Mouse (Mus musculus) small intestine, adult 2 months (tissue): ENCODE measurements around the gene Matk. TPM values are rescaled to one million over a fixed set of nuclear protein-coding genes. Genes with fewer than 3 reads are reported as not detected.

Source experiments
- H3K27ac ChIP-seq: fragments of 200-500 bp; 2 replicates; pipeline ENCODE4 v1.5.1; 2012; ENCODE audit warnings: low read depth, low read length, control low read depth, inconsistent platforms; ENCODE audit not compliant: insufficient read depth
- H3K27me3 ChIP-seq: fragments of 200-500 bp; 2 replicates; pipeline ENCODE4 v1.6.1; 2012; ENCODE audit warnings: mild to moderate bottlenecking, moderate library complexity, low read length, inconsistent platforms; ENCODE audit not compliant: control insufficient read depth, insufficient read depth
- H3K36me3 ChIP-seq: fragments of 200-500 bp; 2 replicates; pipeline ENCODE4 v1.6.1; 2012; ENCODE audit warnings: mild to moderate bottlenecking, low read length, control low read depth, inconsistent platforms; ENCODE audit not compliant: control insufficient read depth, insufficient read depth
- H3K4me1 ChIP-seq: fragments of 200-500 bp; 2 replicates; pipeline ENCODE4 v1.6.1; 2012; ENCODE audit warnings: low read length, inconsistent platforms, mixed read lengths; ENCODE audit not compliant: control insufficient read depth, insufficient read depth, insufficient read length
- H3K4me3 ChIP-seq: fragments of 200-500 bp; 2 replicates; pipeline ENCODE4 v1.5.1; 2012; ENCODE audit warnings: low read depth, mild to moderate bottlenecking, control low read depth, inconsistent platforms, low read length, moderate library complexity
- CTCF ChIP-seq: fragments of 200-500 bp; IDR thresholded peaks from 2 replicates; pipeline ENCODE4 v1.5.1; 2012; ENCODE audit warnings: low read depth, mild to moderate bottlenecking, control low read depth, inconsistent platforms, low read length, moderate library complexity, mixed read lengths; ENCODE audit not compliant: insufficient replicate concordance, insufficient read length; ENCODE audit errors: extremely low read depth
- POLR2A ChIP-seq: fragments of 200-500 bp; IDR thresholded peaks from 2 replicates; pipeline ENCODE4 v1.6.1; 2012; ENCODE audit warnings: low read depth, mild to moderate bottlenecking, control low read depth, inconsistent platforms, low read length, moderate library complexity
- WGBS: fragments of 180-500 bp; shearing (Covaris S2); methylation state at CpG from one replicate; pipeline ENCODE4 v1.1.7; 2018; 5-methylcytosine and 5-hydroxymethylcytosine counted together
- polyA plus RNA-seq: library from polyadenylated mRNA; depleted of rRNA; stranded (reverse); fragments of >200 nt; gene quantifications from 2 replicates; pipeline ENCODE4 v1.2.3, GENCODE M21; 2012

The Matk gene
- polyA plus RNA-seq, 1 experiment = 13.0 TPM

DNA sequence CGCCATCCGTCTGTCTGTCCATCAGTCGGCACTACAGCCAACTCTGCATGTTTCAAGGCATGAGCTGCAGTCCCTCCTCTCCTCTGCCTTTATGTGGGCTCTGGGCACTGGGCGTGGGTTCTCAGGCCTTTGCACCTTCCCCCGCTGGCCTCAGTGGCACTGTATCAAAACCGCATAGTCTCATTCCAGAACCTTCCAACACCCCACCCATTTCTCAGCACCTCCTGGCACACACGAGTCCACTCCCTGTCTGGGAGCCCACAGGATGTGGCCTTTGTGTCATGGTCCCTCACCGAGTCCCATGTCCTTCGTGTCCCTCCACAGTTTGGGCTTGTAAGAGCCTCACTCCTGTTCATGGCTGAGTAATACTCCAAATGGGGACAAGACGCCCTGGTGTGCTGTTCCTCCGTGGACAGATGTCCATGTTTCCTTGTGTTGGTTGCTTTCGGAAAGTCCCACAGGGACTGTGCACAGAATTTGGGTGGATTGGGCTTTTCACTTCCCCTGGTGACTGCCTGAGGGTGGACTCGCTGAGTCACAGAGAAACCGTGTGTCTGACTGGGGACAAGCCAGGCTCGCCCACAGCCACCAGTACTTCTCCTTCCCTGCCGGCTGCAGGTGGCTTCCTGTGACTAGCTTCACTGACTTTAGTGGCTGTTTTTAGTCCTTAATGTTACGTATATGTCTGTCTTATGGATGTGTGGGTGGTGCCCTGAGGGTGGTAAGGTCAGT lies 45.8 kb downstream of the Matk start:
- Histone ChIP-seq H3K36me3 (no peaks in the 10 kb centered on the region), H3K27ac (peak overlapping the region; percentile 91), H3K27me3 (no peaks in the 10 kb centered on the region), H3K4me3 (peak overlapping the region; percentile 10), H3K4me1 (peaks cover 56% of the 10 kb centered on the region)
- TF ChIP-seq CTCF (no peak), POLR2A (no peak)
- 81% methylated on average over 17 of the region's 17 CpGs for WGBS

- Histone ChIP-seq H3K27ac (peak overlapping the region; percentile 64), H3K27me3 (no peaks in the 10 kb centered on the region), H3K36me3 (no peaks in the 10 kb centered on the region), H3K4me3 (no peak overlapping the region), H3K4me1 (peaks cover 48% of the 10 kb centered on the region)
- 82% methylated on average over 14 of the region's 14 CpGs for WGBS
- TF ChIP-seq POLR2A (no peak), CTCF (no peak)
Measured at GRCm38 (mm10) chr10:81299585-81300351, 47.0 kb downstream of the Matk start.

- no peak overlapping the region for H3K4me3 ChIP-seq
- H3K4me1 ChIP-seq = peaks cover 47% of the 10 kb centered on the region
- no peaks in the 10 kb centered on the region for H3K36me3 ChIP-seq
- TF ChIP-seq POLR2A = no peak
- TF ChIP-seq CTCF = no peak
- H3K27ac ChIP-seq = no peak overlapping the region
- 74% methylated on average over 9 of the region's 9 CpGs for WGBS
- H3K27me3 ChIP-seq = no peaks in the 10 kb centered on the region
Measured at GRCm38 (mm10) chr10:81300352-81300907, 47.7 kb downstream of the Matk start.

GRCm38 (mm10) chr10:81301321-81301720 lies 48.6 kb downstream of the Matk start:
- Histone ChIP-seq H3K4me3 (no peak overlapping the region), H3K27me3 (no peaks in the 10 kb centered on the region), H3K27ac (no peak overlapping the region), H3K4me1 (peaks cover 46% of the 10 kb centered on the region), H3K36me3 (peaks cover 4% of the 10 kb centered on the region)
- TF ChIP-seq CTCF (no peak), POLR2A (no peak)
- WGBS = 79% methylated on average over 9 of the region's 9 CpGs

DNA sequence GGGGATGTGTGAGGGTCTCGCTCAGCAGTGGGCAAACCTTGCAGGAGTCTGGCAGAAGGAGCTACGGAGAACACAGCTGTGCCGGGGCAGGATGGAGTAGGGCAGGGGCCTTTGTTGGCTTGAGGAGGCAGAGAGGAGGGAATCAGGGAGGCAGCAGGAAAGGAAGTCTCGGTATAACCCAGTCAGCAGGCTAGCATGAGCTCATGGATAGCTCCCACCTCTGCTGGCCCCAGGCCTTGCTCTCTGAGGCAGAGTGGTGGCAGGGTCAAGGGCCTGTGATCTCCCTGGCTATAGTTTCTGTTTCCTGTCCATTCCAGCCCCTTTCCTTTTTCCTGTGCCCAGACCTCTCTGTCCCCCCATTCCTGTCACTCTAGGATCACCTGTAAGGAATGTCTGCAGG lies 49.6 kb downstream of the Matk start:
- H3K27ac ChIP-seq = no peak overlapping the region
- TF ChIP-seq CTCF (no peak), POLR2A (no peak)
- peaks cover 41% of the 10 kb centered on the region for H3K4me1 ChIP-seq
- H3K4me3 ChIP-seq = no peak overlapping the region
- 83% methylated on average over 4 of the region's 4 CpGs for whole genome bisulfite sequencing
- peaks cover 11% of the 10 kb centered on the region for H3K36me3 ChIP-seq
- no peaks in the 10 kb centered on the region for H3K27me3 ChIP-seq

DNA sequence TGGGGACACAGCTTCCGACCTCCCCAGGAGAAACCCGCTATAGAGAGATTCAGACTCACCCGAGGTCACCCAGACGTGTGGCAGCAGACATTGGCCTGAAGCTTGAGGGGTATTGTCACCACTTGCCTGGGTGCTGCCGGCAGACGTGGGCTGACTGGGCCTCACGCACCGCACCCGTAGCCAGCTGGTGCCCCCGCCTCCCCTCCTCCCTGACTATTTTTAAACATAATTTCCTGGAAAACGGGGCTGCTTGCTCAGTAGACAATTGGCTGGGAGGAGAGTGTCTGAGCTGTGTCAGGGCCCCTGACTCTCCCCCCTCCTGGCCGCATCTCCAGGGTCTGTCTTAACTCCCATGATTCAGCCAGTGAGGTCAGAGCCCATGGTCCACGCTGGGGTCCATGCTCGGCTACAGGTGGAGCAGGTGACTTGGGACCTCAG lies 50.1 kb downstream of the Matk start:
- Histone ChIP-seq H3K36me3 (peaks cover 16% of the 10 kb centered on the region), H3K27me3 (no peaks in the 10 kb centered on the region), H3K27ac (peak overlapping the region; percentile 32; the same call in 1 of the 2 replicates), H3K4me1 (peaks cover 36% of the 10 kb centered on the region), H3K4me3 (no peak overlapping the region)
- 43% methylated on average over 14 of the region's 14 CpGs for WGBS
- TF ChIP-seq POLR2A (no peak), CTCF (no peak)

DNA sequence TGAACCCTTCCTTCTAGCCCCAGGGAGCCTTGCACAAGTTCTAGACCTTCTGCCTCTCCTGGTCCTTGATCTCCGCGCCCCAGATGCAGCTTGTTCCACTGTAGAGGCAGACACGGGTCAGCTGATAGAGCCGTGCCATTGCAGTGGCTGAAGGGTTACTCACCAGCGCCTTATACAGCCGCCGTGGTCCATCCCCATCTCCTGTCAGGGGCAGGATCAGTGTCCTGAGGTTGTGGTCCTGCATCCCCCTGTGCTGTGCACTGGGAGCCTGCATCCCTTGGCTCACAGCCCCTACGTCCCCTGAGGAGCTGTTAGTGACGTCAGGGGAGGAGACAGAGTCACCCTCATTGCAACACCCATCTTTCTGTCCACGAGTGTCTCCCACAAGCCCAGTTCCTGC lies 50.5 kb downstream of the Matk start:
- Histone ChIP-seq H3K4me1 (peaks cover 32% of the 10 kb centered on the region), H3K36me3 (peaks cover 21% of the 10 kb centered on the region), H3K4me3 (no peak overlapping the region), H3K27me3 (no peaks in the 10 kb centered on the region), H3K27ac (peak overlapping the region; percentile 32; the same call in 1 of the 2 replicates)
- TF ChIP-seq CTCF (no peak), POLR2A (no peak)
- WGBS = 57% methylated on average over 10 of the region's 10 CpGs
